Mouse (Mus musculus) spleen, adult 2 months (tissue): ENCODE measurements around the gene Gng3.

Source experiments
- CTCF ChIP-seq: fragments of 200-500 bp; IDR thresholded peaks from 2 replicates; pipeline ENCODE4 v1.5.1; 2011; ENCODE audit warnings: mild to moderate bottlenecking, inconsistent platforms; ENCODE audit not compliant: insufficient read depth, insufficient read length, insufficient replicate concordance; ENCODE audit errors: extremely low read depth
- POLR2A ChIP-seq: fragments of 200-500 bp; IDR thresholded peaks from 2 replicates; pipeline ENCODE4 v1.6.1; 2011; ENCODE audit warnings: low read depth, low read length, inconsistent platforms

- TF ChIP-seq POLR2A, result no peak
- no peak for TF ChIP-seq CTCF
Observed at GRCm38 (mm10) chr19:8798947-8799315, 40.1 kb downstream of the Gng3 start.
